Mouse (Mus musculus): ENCODE measurements at regions not wholly inside any gene's neighbourhood (a gene's known extent, or its start where the extent isn't known, plus 50 kb on each side); places are given as distances from the start of the nearest gene placed in this dataset.

DNA sequence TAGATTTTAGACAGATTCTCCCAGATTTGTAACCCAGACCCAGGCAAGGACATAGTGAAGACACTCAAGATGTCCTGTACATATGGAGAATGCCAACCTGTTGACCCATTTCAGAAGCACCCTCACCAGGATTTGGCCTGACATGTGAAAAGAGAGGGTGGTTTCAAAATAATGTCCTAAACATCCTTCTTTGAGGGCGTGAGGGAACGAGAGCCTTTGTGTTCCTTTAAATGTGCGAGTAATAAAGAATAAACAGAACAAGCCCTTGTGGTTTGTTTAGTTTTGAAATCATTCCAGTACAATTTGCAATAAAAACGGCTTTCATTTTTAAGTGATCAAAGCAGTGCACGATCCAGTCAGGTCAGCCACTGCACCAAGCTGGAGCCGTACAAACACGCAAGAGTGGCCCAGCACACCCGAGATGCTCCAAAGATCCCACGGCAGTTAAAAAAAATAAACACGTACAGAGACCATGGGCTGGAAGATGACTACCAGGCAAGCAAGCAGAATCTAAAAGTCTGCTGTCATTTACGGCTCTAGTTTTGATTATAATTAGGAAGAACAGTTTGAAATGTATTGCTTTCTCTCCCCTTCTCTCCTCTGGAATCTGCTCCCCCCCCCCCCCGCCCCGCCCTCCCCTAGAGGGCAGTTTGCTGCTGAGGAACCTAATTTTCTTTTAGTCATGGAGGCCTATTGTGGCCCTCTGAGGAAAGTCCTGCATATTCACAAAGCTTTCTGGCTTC, 72.4 kb upstream of the Tle4 start:
- DNase-seq (ENCODE audit: low spot score), result no peak

DNA sequence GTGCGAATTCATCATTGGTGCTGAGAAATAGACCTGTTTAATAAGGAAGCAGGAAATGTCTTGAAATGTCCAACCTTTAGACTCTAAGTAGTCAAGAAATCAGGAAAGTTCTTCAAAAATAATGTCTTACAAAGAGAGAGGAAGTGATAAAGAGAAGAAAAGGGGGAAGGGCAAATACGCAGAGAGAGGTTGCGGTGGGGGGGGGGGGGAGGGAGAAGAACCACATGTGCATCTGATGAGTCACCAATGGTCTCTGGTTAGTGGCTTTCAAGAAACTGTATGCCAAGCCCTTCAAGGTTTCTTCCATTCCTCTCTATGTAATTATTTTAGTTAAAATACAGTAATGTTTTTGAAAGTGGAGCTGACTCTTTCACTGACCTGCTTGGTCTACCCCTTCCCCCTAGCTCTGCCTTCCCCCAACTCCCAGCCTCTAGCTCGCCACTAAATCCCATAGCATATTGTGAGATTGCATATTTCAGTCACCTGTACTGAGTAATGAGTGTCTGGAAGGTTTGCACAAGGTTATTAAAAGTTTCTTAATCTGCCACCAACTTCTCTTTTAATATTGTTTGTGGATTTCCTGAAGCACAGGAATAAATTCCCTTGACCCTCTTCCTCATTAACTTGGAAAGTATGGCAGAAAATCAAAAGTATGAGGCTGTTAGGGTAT, 70.8 kb upstream of the Tle4 start:
- no peak for DNase-seq (ENCODE audit: low spot score)

DNA sequence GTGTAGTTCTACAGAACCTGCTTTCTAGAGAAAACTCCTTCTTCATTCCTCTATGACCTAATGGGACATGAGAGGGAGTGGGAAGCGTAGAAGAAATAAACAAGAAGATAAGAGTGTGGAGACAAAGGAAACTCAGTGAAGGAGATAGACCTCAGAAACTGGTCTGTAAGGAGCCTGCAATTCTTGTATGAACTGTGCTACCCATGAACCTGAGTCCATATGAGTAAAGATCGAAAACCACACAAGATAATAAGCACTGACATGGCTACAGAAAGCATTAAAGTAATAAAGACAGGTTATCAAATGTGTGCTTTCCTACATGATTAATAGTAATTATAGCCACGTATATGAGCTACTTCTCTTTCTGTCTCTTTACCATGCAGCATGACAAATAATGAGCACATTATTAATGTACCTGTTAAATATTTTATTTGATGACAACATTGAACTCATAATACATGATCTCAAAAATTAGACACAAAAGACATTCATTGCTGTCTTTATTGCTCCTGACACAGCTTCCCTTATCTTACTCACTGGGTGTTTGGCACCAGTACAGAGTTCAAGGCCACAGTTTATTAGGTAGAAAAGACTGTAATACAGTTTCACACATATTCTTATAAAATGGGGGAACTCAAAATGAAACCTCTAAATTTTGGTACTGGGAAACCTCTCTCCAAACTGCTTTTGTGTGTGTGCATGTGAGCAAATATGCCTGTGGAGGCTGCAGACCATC, 67.0 kb upstream of the Tle4 start:
- DNase-seq (ENCODE audit: low spot score), result no peak

DNA sequence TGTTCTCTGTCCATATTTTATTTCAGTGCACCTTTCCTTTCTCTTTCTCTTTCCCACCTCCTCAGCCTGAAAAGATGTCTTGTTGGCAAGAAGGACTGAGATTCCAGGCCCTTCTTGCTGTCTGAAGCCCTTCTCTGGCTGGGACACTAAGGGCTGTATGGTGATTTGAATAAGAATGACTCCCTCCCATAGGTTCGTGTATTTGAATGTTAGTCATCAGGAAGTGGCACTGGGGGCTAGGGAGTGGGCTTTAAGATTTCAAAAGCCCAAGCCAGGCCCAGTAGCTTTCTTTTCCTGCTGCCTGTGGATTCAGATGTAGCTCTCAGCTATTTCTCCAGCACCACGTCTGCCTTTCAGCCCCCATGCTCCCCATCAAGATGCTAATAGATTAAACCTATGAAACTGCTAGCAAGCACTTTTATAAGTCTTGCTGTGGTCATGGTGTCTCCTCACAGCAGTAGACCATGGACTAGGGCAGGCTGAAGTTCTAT, 66.3 kb upstream of the Tle4 start:
- no peak for DNase-seq (ENCODE audit: low spot score)

DNA sequence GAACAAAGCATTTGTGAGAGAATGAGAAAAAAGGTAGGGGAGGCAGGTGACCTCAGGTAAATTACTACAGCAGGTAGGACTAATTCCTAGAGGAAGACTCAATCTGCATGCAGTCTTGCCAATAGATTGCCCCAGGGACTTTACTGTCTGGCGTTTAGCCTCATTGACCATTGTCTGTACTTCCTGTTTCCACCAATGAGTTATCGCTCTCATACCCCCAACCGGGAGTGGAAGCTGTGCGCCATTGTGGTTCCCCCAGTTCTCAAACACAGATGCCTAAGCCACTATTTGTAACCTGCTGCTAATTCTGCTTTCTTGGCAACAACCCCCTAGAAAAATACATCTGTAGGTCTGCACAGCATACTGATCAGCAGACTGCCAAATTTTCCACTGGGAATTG, 65.5 kb upstream of the Tle4 start:
- no peak for DNase-seq (ENCODE audit: low spot score)

DNA sequence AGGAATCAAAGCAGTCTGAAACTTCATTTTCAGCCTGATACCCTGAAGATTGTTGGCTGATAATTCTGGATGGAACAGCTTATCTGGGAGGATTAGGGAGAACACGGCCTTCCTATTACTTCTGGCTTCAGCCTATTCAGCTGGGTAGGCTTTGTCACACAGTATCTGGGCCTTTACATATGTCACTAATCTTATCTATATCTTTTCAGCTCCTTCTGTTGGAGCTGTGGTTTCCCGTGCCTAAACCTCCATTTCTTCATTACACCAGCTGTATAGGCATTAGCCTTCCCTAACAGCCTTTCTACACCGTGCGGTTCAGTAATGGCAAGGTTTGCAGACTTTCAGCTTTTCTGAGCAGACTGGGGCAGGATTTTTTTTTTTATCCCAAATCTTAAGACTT, 61.9 kb upstream of the Tle4 start:
- no peak for DNase-seq (ENCODE audit: low spot score)

DNA sequence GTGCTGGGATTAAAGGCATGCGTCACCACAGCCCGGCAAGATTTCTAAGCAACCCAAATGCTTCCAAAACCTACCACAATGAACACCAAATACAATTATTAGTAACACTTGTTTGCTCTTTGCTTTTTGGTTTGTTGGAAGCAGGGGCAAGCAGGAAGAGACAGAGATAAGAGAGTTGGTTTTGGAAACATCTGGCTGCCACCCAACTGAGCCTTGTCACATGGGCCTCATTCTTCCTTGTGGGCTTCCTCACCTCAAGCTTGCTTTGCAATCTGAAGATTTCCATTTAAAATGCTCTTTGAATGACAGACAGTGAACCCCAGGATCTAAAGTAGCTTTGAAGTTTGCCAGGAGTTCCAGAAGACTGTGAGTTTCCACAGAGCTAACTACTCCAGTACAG, 60.6 kb upstream of the Tle4 start:
- no peak for DNase-seq (ENCODE audit: low spot score)

DNA sequence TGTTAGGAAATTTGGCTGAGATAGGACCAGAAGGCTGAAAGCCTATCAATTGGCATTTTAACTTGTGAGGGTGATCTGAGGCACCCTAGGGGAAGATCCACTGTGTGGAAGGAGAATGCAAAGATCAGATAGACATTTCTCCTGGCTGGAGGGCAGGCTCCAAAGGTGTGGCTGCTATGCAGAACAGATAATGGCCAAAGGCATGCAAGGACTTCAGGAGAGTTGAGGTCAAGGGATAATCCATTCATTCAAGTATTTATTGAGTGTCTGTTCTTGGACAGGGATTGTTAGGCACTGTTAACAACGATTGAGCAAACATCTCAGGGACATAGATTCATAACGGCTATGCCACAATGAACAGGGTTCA, 58.2 kb upstream of the Tle4 start:
- DNase-seq (ENCODE audit: low spot score), result no peak

DNA sequence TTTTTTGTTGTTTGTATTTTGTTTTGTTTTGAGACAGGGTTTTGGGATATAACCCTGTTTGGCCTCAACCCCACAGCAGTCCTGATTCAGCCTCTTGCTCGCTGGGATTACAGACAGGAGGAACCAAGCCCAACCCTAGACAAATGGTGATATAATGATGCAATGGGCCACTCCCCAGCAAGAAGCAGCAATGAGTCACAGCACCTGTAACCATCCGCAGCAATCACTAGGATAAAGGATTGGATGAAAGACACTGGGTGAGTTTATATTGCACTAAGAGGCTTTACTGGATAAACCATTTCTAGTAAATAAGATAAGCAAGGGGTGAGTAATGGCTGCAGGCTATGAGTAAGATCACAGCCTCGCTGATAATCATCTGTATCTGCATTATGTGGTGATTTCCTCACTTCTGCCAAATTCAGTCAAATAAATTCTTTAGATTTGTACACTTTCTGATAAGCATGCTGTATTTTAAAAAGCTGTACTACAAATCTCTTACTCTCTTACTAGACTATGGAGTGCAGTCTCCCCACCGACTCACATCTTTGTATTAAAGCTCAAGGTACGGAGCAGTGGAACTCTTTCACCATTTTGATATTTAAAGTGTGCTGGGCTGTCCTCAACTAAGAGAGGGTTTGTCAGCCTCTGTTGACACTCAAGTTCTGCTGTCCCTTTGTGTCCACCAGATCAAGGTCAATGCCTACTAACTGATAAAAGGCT, 57.6 kb upstream of the Tle4 start:
- peak; percentile 25 for DNase-seq (ENCODE audit: low spot score)

All from MN1 (cell line).